Mouse (Mus musculus) liver, postnatal 0 days (tissue): ENCODE measurements around the gene Hist1h2ab. TPM values are rescaled to one million over a fixed set of nuclear protein-coding genes. Genes with fewer than 3 reads are reported as not detected.

Experiments
- ATAC-seq: fragments of 200-750 bp; cut with Nextera tagmentation; 2 replicates; pipeline ENCODE4 v1.8.0; 2017; ENCODE audit warnings: mild to moderate bottlenecking, moderate library complexity
- DNase-seq: peaks from one replicate; pipeline ENCODE4 v3.0.0-alpha.2; 2016
- H3K27ac ChIP-seq: fragments of 300-500 bp; sonication (generic); 2 replicates; pipeline ENCODE4 v1.5.1; 2014; ENCODE audit warnings: antibody characterized with exemption, moderate library complexity, mild to moderate bottlenecking, low read depth
- H3K27me3 ChIP-seq: fragments of 300-500 bp; sonication (generic); 2 replicates; pipeline ENCODE4 v1.6.1; 2014; ENCODE audit warnings: low read length, control low read depth, mixed read lengths; ENCODE audit not compliant: insufficient read depth
- H3K36me3 ChIP-seq: fragments of 300-500 bp; sonication (generic); replicated peaks from 2 replicates; pipeline ENCODE4 v1.6.1; 2014; ENCODE audit warnings: mild to moderate bottlenecking, control low read depth, low read length, moderate library complexity, mixed read lengths; ENCODE audit not compliant: insufficient read depth
- H3K4me1 ChIP-seq: fragments of 300-500 bp; sonication (generic); 2 replicates; pipeline ENCODE4 v1.6.1; 2014; ENCODE audit warnings: antibody characterized with exemption, mild to moderate bottlenecking, control low read depth; ENCODE audit not compliant: insufficient read depth
- H3K4me2 ChIP-seq: fragments of 300-500 bp; sonication (generic); 2 replicates; pipeline ENCODE4 v1.6.1; 2014; ENCODE audit warnings: low read depth, mild to moderate bottlenecking, low read length, moderate library complexity, mixed read lengths
- H3K4me3 ChIP-seq: fragments of 300-500 bp; sonication (generic); 2 replicates; pipeline ENCODE4 v1.5.1; 2014; ENCODE audit warnings: low read depth, low read length
- H3K9ac ChIP-seq: fragments of 300-500 bp; sonication (generic); replicated peaks from 2 replicates; pipeline ENCODE4 v1.6.1; 2014; ENCODE audit warnings: mild to moderate bottlenecking, moderate library complexity
- H3K9me3 ChIP-seq: fragments of 300-500 bp; sonication (generic); 2 replicates; pipeline ENCODE4 v1.6.1; 2016; ENCODE audit warnings: mild to moderate bottlenecking, control low read depth, low read length, mixed read lengths
- CTCF ChIP-seq: sonication (generic); IDR thresholded peaks from 2 replicates; pipeline ENCODE4 v1.5.1; 2016; ENCODE audit warnings: antibody characterized with exemption, low read depth
- EP300 ChIP-seq: IDR thresholded peaks from 2 replicates; pipeline ENCODE4 v1.6.1; 2016; ENCODE audit warnings: antibody characterized with exemption, low read depth, mild to moderate bottlenecking
- WGBS: fragments of 180-500 bp; shearing (Covaris S2); extraction: QIAGEN DNeasy Blood & Tissue Kit; methylation state at CpG from one replicate; pipeline ENCODE4 v1.1.7; 2014; ENCODE audit not compliant: insufficient replicate concordance; 5-methylcytosine and 5-hydroxymethylcytosine counted together
- polyA plus RNA-seq: library from polyadenylated mRNA; unstranded; fragments of >200 nt; fragmentation: Nextera tagmentation; extraction: Ambion mirVana; gene quantifications from 2 replicates; pipeline ENCODE4 v1.2.1, GENCODE M21; 2015

Hist1h2ab gene
- polyA plus RNA-seq, 1 experiment from 2014 or later, result 46.5 TPM

DNA sequence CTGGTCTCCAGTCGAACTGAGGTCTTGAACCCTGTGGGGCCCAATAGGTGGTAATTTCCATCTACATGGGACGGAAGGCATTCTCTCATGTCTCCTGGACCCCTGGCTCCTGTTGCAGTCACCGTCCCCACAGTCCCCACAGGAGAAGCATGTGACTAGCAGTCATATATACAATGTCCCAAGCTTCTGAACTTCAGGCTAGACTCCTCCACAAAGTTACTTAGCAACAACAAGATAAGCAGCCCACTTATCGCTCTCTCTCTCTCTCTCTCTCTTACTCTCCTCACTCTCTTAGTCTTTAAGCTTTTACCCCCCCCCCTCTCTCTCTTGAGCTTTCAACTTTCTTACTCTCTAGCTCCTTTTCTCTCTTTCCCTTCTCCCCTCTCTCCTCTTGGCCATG, 26.7 kb upstream of the Hist1h2ab start:
- Histone ChIP-seq H3K4me2 (no peak overlapping the region), H3K36me3 (no peaks in the 10 kb centered on the region), H3K4me1 (peaks cover 9% of the 10 kb centered on the region), H3K4me3 (no peak overlapping the region), H3K9ac (no peak overlapping the region), H3K9me3 (no peaks in the 10 kb centered on the region), H3K27ac (no peak overlapping the region), H3K27me3 (no peaks in the 10 kb centered on the region)
- no peak for TF ChIP-seq EP300
- no peak for TF ChIP-seq CTCF
- WGBS, result 73% methylated on average over 4 of the region's 4 CpGs
- ATAC-seq (no peak), DNase-seq (peak; percentile 8)

DNA sequence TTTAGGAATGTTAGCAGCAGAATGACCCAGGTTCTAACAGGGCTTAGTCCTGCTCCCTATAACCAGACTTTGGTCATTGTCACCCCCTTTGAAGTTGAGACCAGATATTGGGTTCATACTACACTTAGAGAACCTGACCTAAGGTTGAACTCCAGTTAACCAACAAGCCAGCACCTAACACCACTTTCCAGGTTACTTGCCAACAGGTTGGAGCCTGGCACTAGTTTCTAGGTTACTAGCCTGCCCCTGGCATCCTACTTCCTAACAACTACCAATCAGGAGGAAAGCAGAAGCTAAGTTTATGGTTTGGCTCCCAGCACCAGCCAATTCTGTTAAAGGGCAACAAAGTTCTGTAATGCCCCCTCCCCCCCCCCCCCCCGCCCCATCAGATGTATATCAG, 25.7 kb upstream of the Hist1h2ab start:
- Histone ChIP-seq H3K9me3 (no peaks in the 10 kb centered on the region), H3K4me1 (peaks cover 12% of the 10 kb centered on the region)

DNA sequence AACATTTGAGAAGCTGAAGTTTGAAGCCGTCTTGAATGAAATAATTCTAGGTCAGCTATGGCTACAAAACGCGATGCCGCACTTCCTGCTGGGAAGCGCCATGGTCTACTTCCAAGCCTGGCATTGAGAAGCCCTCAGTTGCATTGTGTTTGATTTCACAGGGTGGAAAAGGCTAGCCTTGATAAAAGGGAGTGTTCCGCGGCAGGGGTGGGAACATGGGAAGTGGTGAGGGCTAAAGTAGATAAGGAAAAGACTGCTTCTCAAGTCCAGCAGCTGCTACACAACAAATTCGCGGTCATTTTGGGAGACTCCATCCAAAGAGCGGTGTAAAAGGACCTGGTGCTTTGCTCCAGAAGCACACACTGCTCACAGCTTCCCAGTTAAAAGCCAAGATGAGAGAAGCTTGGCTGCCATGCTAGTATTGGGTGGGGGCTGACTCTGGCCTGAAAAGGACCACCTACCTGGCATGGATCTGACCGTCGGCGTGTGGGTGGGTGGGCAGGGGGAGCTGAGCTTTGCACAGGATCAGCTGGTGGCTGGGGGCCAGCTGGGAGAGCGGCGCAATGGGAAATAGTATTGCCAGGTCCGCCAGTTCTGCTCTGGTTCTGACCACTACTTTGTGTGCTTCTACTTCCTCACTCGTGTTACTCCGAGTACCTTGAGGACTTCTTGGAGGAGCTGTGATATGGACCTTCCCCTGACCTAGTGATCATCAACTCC, 22.3 kb upstream of the Hist1h2ab start:
- ATAC-seq, result no peak
- 0 out of 2 replicates have a peak overlapping the region, but pooled peaks have one; percentile 27 for H3K4me2 ChIP-seq
- DNase-seq, result peak; percentile 12
- H3K36me3 ChIP-seq, result no peaks in the 10 kb centered on the region
- WGBS, result 61% methylated on average over 18 of the region's 18 CpGs
- H3K27me3 ChIP-seq, result no peaks in the 10 kb centered on the region
- peak overlapping the region; percentile 39 for H3K27ac ChIP-seq
- H3K4me3 ChIP-seq, result no peak overlapping the region
- H3K9me3 ChIP-seq, result no peaks in the 10 kb centered on the region
- H3K4me1 ChIP-seq, result peaks cover 15% of the 10 kb centered on the region
- no peak for TF ChIP-seq EP300
- TF ChIP-seq CTCF, result no peak
- 0 out of 2 replicates have a peak overlapping the region, but pooled peaks have one; percentile 26 for H3K9ac ChIP-seq

More for the DNA sequence above, 25.7 kb upstream of the Hist1h2ab start:
- DNase-seq (peak; percentile 6), ATAC-seq (no peak)
- no peak for TF ChIP-seq EP300
- no peak for TF ChIP-seq CTCF
- no peak overlapping the region for H3K27ac ChIP-seq
- no peak overlapping the region for H3K9ac ChIP-seq
- WGBS, result 56% methylated on average over 1 of the region's 1 CpGs
- H3K4me3 ChIP-seq, result no peak overlapping the region
- H3K4me2 ChIP-seq, result no peak overlapping the region
- no peaks in the 10 kb centered on the region for H3K27me3 ChIP-seq
- no peaks in the 10 kb centered on the region for H3K36me3 ChIP-seq

DNA sequence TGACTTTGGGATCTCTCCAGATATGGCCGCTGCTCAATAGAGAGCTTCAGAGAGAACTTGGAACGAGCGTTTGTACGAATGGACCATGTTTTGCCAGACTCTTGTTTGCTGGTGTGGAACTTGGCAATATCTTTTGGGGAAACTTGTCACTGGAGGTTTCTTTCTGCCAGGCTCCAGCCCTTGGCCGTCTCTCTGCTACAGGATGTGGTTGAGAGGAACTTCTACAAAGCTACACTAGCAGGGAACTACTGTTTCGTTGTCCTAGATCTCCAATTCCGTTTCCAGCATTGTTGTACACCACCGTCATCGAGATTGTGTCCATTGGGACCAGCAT, 21.8 kb upstream of the Hist1h2ab start:
- Histone ChIP-seq H3K27ac (peak overlapping the region; percentile 39), H3K36me3 (no peaks in the 10 kb centered on the region), H3K4me3 (no peak overlapping the region), H3K9ac (no peak overlapping the region), H3K4me2 (no peak overlapping the region), H3K9me3 (no peaks in the 10 kb centered on the region), H3K27me3 (no peaks in the 10 kb centered on the region), H3K4me1 (peaks cover 15% of the 10 kb centered on the region)
- TF ChIP-seq CTCF, result no peak
- DNase-seq (peak; percentile 11), ATAC-seq (no peak)
- WGBS, result 51% methylated on average over 9 of the region's 9 CpGs

DNA sequence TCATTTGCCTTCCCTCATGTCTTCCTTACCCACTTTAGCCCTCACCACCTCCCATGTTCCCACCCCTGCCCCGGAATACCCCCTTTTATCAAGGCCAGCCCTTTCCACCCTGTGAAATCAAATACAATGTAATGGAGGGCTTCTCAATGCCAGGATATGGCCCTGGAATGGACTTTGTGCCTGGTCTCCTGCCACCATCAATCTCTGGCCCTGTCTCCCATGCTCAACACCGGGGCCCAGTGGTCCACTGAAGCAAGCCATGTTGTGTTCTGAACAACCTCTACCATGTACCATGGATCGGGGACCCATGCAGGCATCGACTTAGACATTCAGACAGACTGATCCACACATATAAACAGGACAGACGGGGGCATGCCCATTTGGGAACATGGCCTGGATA, 21.2 kb upstream of the Hist1h2ab start:
- TF ChIP-seq CTCF (no peak), EP300 (no peak)
- 84% methylated on average over 5 of the region's 5 CpGs for WGBS
- peaks cover 15% of the 10 kb centered on the region for H3K4me1 ChIP-seq
- peak overlapping the region; percentile 39; the same call in 1 of the 2 replicates for H3K27ac ChIP-seq
- H3K9ac ChIP-seq, result no peak overlapping the region
- H3K4me2 ChIP-seq, result no peak overlapping the region
- no peaks in the 10 kb centered on the region for H3K27me3 ChIP-seq
- no peaks in the 10 kb centered on the region for H3K9me3 ChIP-seq
- DNase-seq (peak; percentile 13), ATAC-seq (no peak)
- H3K36me3 ChIP-seq, result no peaks in the 10 kb centered on the region
- H3K4me3 ChIP-seq, result no peak overlapping the region

DNA sequence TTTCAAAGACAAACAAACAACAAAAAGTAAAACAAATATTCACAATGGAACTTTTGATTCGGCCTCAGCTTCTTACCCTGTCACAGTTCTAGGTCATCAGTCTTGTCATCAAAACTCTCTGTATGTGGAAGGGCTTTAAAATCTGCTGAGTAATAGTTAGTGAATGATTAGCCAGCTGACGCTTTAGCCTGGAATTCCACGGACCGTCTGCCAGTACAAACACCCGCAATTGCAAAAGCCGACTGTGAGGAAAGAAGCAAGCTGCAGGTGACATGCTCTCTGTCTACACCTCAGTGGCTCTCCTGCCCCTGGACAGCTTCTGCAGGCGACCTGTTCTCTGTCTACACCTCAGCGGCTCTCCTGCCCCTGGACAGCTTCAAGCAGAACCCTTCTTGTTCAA, 20.4 kb upstream of the Hist1h2ab start:
- Histone ChIP-seq H3K27ac (no peak overlapping the region), H3K4me1 (peaks cover 15% of the 10 kb centered on the region), H3K9ac (no peak overlapping the region), H3K36me3 (no peaks in the 10 kb centered on the region), H3K27me3 (no peaks in the 10 kb centered on the region), H3K4me3 (no peak overlapping the region), H3K9me3 (no peaks in the 10 kb centered on the region), H3K4me2 (peak overlapping the region; percentile 10)
- 49% methylated on average over 8 of the region's 8 CpGs for WGBS
- TF ChIP-seq CTCF, result no peak
- peak; percentile 17; the same call in 1 of the 2 replicates for TF ChIP-seq EP300
- ATAC-seq, result peak; percentile 92
- peak; percentile 69 for DNase-seq
